In genomic region chr6:54478646-54479324, GRCm38 (mm10) we compare ENCODE assay signal across 11 mouse cellular contexts. TPM values are rescaled to one million over a fixed set of nuclear protein-coding genes. Genes with fewer than 3 reads are reported as not detected.
DNase-seq lines count a peak whose midpoint lies in the region; ATAC-seq lines count a peak whose summit lies in the region.
"Had no signal": no experiment of that assay in that cellular context is flagged by ENCODE, and none has a peak within 500 bp of the region (broad histone marks: within the 10 kb centered on the region; RNA-seq: fewer than 3 reads in every experiment).

No protein-coding gene starts in this region.

- H3K9me3 ChIP-seq in forebrain, embryonic 16.5 days (ENCODE audit: control insufficient read depth, low read length), result no peaks in the 10 kb centered on the region

- no peaks in the 10 kb centered on the region for H3K27me3 ChIP-seq in forebrain, embryonic 16.5 days (replicated peaks; ENCODE audit: control insufficient read depth, insufficient read depth, low read length)
- H3K27me3 ChIP-seq: embryonic facial prominence, embryonic 12.5 days had no signal

- 45% methylated on average over 5 of the region's 5 CpGs for WGBS in forebrain, embryonic 16.5 days

- H3K27ac ChIP-seq in forebrain, embryonic 16.5 days (ENCODE audit: low read length), result peak overlapping the region; percentile 69
- H3K27ac ChIP-seq: embryonic facial prominence, embryonic 12.5 days had no signal

- H3K9ac ChIP-seq in forebrain, embryonic 16.5 days (replicated peaks; ENCODE audit: low read depth, low read length), result no peak overlapping the region
- H3K9ac ChIP-seq: embryonic facial prominence, embryonic 12.5 days had no signal

- peak; percentile 63 for ATAC-seq in forebrain, embryonic 16.5 days
- no peak for ATAC-seq in megakaryocyte progenitor cell, adult 5-6 weeks (replicated peaks; ENCODE audit: poor library complexity)

- intact Hi-C loops in heart, postnatal 10 days (cut with DNase I), result loop anchor here (2.0 kb wide), 1 partner anchor 88 kb away; no protein-coding TSS in a partner anchor

- DNase-seq in heart, postnatal 10 days, result peak; percentile 51 to 56
- no peak for DNase-seq in heart, adult 9 months (ENCODE audit: low spot score in 2 of 2)
- peak; percentile 57 to 60 for DNase-seq in right cerebral cortex, postnatal 10 days (ENCODE audit: low spot score in 2 of 2)
- no peak for DNase-seq in right cerebral cortex, postnatal 36 days (ENCODE audit: low spot score in 2 of 2)
- peak; percentile 55 for DNase-seq in telencephalon, adult 2 months (ENCODE audit: low read depth, low spot score)
- no peak for DNase-seq in urinary bladder, postnatal 36 days (ENCODE audit: low spot score in 2 of 2)
- DNase-seq: spleen, adult 18-20 months had no signal

- H3K36me3 ChIP-seq in forebrain, embryonic 16.5 days (ENCODE audit: control insufficient read depth, insufficient read depth), result no peaks in the 10 kb centered on the region
- H3K36me3 ChIP-seq: embryonic facial prominence, embryonic 12.5 days; G1E had no signal

- no peak overlapping the region for H3K4me3 ChIP-seq in forebrain, embryonic 16.5 days (replicated peaks; ENCODE audit: low read length)
- H3K4me3 ChIP-seq: embryonic facial prominence, embryonic 12.5 days had no signal

- H3K4me2 ChIP-seq in forebrain, embryonic 16.5 days (ENCODE audit: low read length), result no peak overlapping the region
- H3K4me2 ChIP-seq: embryonic facial prominence, embryonic 12.5 days had no signal

- peaks cover 12% of the 10 kb centered on the region for H3K4me1 ChIP-seq in forebrain, embryonic 16.5 days (replicated peaks; ENCODE audit: control insufficient read depth, insufficient read depth, low read length)

RNA-seq across cellular contexts. Expression of gene Wipf3, which starts 49.4 kb away (rescaled TPM):
- 10 to 100 TPM; 12.9 to 16.4 TPM for total RNA-seq in heart, postnatal 10 days (2021)
- 3.9 and 5.5 TPM in 2 replicates for polyA plus RNA-seq in forebrain, embryonic 16.5 days (2015; fragmentation: Nextera tagmentation; extraction: Ambion mirVana)
- total RNA-seq in megakaryocyte progenitor cell, adult 5-6 weeks (2015), result not detected in 2 replicates
- total RNA-seq in megakaryocyte progenitor cell, adult 5-6 weeks (2017), result not detected in 2 replicates
- polyA plus RNA-seq: G1E had no signal

Comparison
In these comparisons a context has a peak if more than half of its experiments do, and no peak if none do; other contexts are left out.
1. DNase-seq: peak in heart, postnatal 10 days (2 of 2), right cerebral cortex, postnatal 10 days (2 of 2) and telencephalon, adult 2 months (single experiment); none in heart, adult 9 months (0 of 2), right cerebral cortex, postnatal 36 days (0 of 2) and urinary bladder, postnatal 36 days (0 of 2).
2. RNA of gene Wipf3, which starts 49.4 kb away (total RNA-seq): 12.9 to 16.4 TPM in heart, postnatal 10 days; not detected in megakaryocyte progenitor cell, adult 5-6 weeks; every median in the first group is over 10 times any median in the second.